Mouse (Mus musculus): ENCODE data around the gene Pld6. TPM values are rescaled to one million over a fixed set of nuclear protein-coding genes. Genes with fewer than 3 reads are reported as not detected.

Pld6 gene
- total and polyA plus RNA-seq, 2 experiments from 2014 or later = 10.9 to 24.6 TPM

DNA sequence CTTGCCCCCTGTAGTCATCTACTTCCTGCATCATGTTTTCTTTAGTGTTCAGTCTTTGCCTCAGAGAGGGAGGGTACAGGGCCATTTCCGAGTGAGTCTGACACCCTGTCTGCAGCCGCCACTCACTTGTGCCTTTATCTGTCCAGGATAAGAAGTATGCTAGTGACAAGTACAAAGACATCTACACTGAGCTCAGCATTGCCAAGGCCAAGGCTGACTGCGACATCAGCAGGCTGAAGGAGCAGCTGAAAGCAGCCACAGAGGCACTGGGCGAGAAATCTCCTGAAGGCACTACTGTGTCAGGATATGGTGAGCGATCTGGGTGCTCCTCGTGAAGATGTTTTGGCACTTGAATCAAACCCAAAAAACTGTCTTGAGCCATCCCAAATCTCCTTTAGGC lies 17.7 kb downstream of the Pld6 start:
- TF ChIP-seq CTCF (IDR thresholded peaks at IDR 0.05; ENCODE audit: low read depth) = no peak
- WGBS = 70% methylated on average over 6 of the region's 6 CpGs
- Histone ChIP-seq H3K4me1 (ENCODE audit: insufficient read depth, low read length) (no peaks in the 10 kb centered on the region), H3K9ac (replicated peaks; ENCODE audit: low read length) (no peak overlapping the region), H3K9me3 (ENCODE audit: low read length) (no peaks in the 10 kb centered on the region), H3K4me2 (ENCODE audit: low read depth, low read length) (no peak overlapping the region), H3K27me3 (ENCODE audit: insufficient read depth, low read length) (no peaks in the 10 kb centered on the region), H3K36me3 (ENCODE audit: insufficient read depth, low read length) (peaks cover 90% of the 10 kb centered on the region), H3K27ac (no peak overlapping the region), H3K4me3 (ENCODE audit: low read length) (no peak overlapping the region)
- ATAC-seq = no peak
- no peak for DNase-seq (ENCODE audit: low spot score)

DNA sequence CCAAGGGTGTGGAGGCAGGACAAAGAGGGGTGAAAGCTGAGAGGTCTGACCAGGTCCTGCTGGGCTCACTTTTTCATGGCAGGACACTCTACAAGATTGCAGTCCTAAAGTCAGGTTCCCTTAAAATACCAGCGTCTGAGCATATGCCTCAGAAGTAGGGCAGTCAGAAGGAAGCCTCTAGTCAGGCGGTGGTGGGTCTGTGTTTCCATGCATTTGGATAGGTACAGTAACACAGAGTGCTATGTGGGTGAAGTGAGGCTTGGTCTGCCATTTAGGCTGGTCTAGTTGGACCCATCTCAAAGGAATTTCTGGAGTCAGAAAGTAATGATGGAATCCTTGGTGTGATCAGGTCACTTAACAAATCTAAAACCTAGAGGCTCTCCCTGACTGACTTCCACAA lies 18.1 kb downstream of the Pld6 start:
- no peak for ATAC-seq
- no peak for TF ChIP-seq CTCF (IDR thresholded peaks at IDR 0.05; ENCODE audit: low read depth)
- Histone ChIP-seq H3K9ac (replicated peaks; ENCODE audit: low read length) (no peak overlapping the region), H3K4me2 (ENCODE audit: low read depth, low read length) (no peak overlapping the region), H3K36me3 (ENCODE audit: insufficient read depth, low read length) (peaks cover 90% of the 10 kb centered on the region), H3K9me3 (ENCODE audit: low read length) (no peaks in the 10 kb centered on the region), H3K4me3 (ENCODE audit: low read length) (no peak overlapping the region), H3K4me1 (ENCODE audit: insufficient read depth, low read length) (no peaks in the 10 kb centered on the region), H3K27ac (no peak overlapping the region), H3K27me3 (ENCODE audit: insufficient read depth, low read length) (no peaks in the 10 kb centered on the region)
- WGBS = 91% methylated on average over 2 of the region's 2 CpGs
- no peak for DNase-seq (ENCODE audit: low spot score)

DNA sequence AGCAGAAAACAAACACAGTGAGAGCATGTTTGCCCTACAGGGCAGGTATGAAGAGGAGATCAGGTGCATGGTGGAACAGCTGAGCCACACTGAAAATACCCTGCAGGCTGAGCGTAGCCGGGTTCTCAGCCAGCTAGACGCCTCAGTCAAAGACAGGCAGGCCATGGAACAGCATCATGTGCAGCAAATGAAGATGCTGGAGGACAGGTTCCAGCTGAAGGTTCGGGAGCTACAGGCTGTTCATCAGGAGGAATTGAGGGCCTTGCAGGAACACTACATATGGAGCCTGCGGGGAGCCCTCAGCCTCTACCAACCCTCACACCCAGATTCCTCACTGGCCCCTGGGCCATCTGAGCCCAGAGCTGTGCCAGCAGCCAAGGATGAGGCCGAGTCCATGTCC lies 26.6 kb downstream of the Pld6 start:
- no peak for ATAC-seq
- H3K4me3 ChIP-seq (ENCODE audit: low read length) = no peak overlapping the region
- no peak for TF ChIP-seq CTCF (IDR thresholded peaks at IDR 0.05; ENCODE audit: low read depth)
- 85% methylated on average over 6 of the region's 6 CpGs for WGBS
- H3K4me1 ChIP-seq (ENCODE audit: insufficient read depth, low read length) = peaks cover 23% of the 10 kb centered on the region
- no peaks in the 10 kb centered on the region for H3K27me3 ChIP-seq (ENCODE audit: insufficient read depth, low read length)
- DNase-seq (ENCODE audit: low spot score) = no peak
- peaks cover 76% of the 10 kb centered on the region for H3K36me3 ChIP-seq (ENCODE audit: insufficient read depth, low read length)
- no peak overlapping the region for H3K27ac ChIP-seq
- no peak overlapping the region for H3K9ac ChIP-seq (replicated peaks; ENCODE audit: low read length)
- H3K9me3 ChIP-seq (ENCODE audit: low read length) = no peaks in the 10 kb centered on the region
- H3K4me2 ChIP-seq (ENCODE audit: low read depth, low read length) = no peak overlapping the region

DNA sequence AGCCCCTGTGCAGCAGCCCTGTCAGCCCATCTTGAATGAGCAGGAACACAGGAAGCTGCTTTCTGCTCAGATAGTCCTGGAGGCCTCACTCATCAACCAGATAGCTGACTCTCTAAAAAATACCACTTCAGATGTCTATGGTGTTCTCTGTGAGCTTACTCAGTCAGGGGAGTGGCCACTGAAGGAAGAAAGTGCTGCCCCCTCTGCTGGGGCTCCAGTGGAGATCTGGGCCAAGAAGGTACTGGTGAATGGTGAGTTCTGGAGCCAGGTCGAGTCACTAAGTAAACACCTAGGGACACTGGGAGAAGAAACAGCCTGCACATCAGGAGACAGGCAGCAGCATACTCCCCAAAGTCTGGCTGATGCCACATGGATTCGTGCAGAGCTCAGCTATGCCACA lies 27.8 kb downstream of the Pld6 start:
- WGBS = 77% methylated on average over 2 of the region's 2 CpGs
- Histone ChIP-seq H3K4me3 (ENCODE audit: low read length) (no peak overlapping the region), H3K27me3 (ENCODE audit: insufficient read depth, low read length) (no peaks in the 10 kb centered on the region), H3K27ac (peak overlapping the region; percentile 74), H3K36me3 (ENCODE audit: insufficient read depth, low read length) (peaks cover 76% of the 10 kb centered on the region), H3K9me3 (ENCODE audit: low read length) (no peaks in the 10 kb centered on the region), H3K4me1 (ENCODE audit: insufficient read depth, low read length) (peaks cover 23% of the 10 kb centered on the region), H3K4me2 (ENCODE audit: low read depth, low read length) (no peak overlapping the region), H3K9ac (replicated peaks; ENCODE audit: low read length) (no peak overlapping the region)
- DNase-seq (ENCODE audit: low spot score) (no peak), ATAC-seq (no peak)
- no peak for TF ChIP-seq CTCF (IDR thresholded peaks at IDR 0.05; ENCODE audit: low read depth)

DNA sequence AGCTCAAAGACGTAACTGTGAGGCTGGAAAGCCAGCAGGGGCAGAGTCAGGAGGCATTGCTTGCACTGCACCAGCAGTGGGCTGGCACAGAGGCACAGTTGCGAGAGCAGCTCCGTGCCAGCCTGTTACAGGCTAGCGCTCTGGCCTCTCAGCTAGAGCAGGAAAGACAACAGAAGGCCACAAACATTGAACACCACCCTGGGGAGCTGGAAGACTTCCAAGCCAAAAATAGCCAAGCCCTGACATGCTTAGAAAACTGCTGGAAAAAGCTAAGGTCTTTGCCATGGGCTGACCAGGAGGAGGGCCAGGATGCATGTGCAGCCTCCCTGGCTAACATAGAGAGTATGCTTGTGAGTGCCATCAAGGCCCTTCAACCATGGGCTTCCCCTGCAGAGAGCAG lies 28.3 kb downstream of the Pld6 start:
- peaks cover 76% of the 10 kb centered on the region for H3K36me3 ChIP-seq (ENCODE audit: insufficient read depth, low read length)

DNA sequence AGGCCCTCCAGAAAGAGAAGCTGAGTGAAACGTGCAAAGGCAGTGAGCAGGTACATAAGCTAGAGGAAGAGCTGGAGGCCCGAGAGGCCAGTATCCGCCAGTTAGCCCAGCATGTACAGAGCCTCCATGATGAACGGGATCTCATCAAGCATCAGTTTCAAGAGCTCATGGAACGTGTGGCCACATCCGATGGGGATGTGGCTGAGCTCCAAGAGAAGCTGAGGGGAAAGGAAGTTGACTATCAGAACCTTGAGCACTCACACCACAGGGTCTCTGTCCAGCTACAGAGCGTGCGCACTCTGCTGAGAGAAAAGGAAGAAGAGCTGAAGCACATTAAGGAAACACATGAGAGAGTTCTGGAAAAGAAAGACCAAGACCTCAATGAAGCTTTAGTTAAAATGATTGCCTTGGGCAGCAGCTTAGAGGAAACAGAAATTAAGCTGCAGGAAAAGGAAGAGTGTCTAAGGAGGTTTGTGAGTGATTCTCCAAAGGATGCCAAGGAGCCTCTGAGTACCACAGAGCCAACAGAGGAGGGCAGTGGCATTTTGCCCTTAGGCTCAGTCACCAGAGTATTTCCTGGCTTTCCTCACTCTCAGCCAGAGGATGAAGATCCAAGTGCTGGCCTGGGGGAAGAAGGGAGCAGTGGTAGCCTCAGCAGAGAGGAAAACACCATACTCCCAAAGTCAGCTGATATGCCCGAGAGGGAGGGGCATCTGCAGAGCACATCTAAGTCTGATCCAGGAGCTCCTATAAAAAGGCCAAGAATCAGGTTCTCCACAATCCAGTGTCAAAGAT lies 29.1 kb downstream of the Pld6 start:
- Histone ChIP-seq H3K27ac (peak overlapping the region; percentile 74), H3K4me1 (ENCODE audit: insufficient read depth, low read length) (peaks cover 23% of the 10 kb centered on the region), H3K36me3 (ENCODE audit: insufficient read depth, low read length) (peaks cover 70% of the 10 kb centered on the region), H3K27me3 (ENCODE audit: insufficient read depth, low read length) (no peaks in the 10 kb centered on the region), H3K4me2 (ENCODE audit: low read depth, low read length) (no peak overlapping the region), H3K9ac (replicated peaks; ENCODE audit: low read length) (no peak overlapping the region), H3K9me3 (ENCODE audit: low read length) (no peaks in the 10 kb centered on the region), H3K4me3 (ENCODE audit: low read length) (no peak overlapping the region)
- no peak for TF ChIP-seq CTCF (IDR thresholded peaks at IDR 0.05; ENCODE audit: low read depth)
- WGBS = 69% methylated on average over 9 of the region's 9 CpGs
- peak; percentile 13 for DNase-seq (ENCODE audit: low spot score)
- no peak; the same call in 1 of the 2 replicates for ATAC-seq

More for the DNA sequence above, 28.3 kb downstream of the Pld6 start:
- ATAC-seq (peak; percentile 94), DNase-seq (ENCODE audit: low spot score) (peak; percentile 89)
- H3K9ac ChIP-seq (replicated peaks; ENCODE audit: low read length) = no peak overlapping the region
- no peaks in the 10 kb centered on the region for H3K9me3 ChIP-seq (ENCODE audit: low read length)
- H3K4me2 ChIP-seq (ENCODE audit: low read depth, low read length) = no peak overlapping the region
- TF ChIP-seq CTCF (IDR thresholded peaks at IDR 0.05; ENCODE audit: low read depth) = peak; percentile 45
- peaks cover 23% of the 10 kb centered on the region for H3K4me1 ChIP-seq (ENCODE audit: insufficient read depth, low read length)
- 29% methylated on average over 4 of the region's 4 CpGs for WGBS
- no peaks in the 10 kb centered on the region for H3K27me3 ChIP-seq (ENCODE audit: insufficient read depth, low read length)
- no peak overlapping the region for H3K4me3 ChIP-seq (ENCODE audit: low read length)
- H3K27ac ChIP-seq = peak overlapping the region; percentile 74

DNA sequence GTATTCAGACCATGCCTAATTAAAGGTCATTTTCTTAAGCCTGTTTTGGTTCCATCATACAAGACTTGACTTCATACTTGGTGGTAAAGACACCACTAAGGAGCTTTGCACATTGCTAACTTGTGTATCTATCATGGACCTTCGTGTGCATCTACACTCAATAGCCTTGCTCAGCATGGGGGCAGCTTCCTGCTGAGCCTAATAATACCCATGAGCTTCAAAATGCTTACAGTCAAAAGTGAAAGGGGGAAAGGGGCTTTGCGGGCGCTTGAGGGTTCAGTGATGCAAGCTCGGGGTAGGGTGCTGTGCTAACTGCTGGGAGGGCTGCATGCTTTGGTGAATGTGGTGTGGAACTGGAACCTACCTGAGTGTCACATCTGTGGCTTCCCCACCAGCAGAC lies 31.1 kb downstream of the Pld6 start:
- no peak for TF ChIP-seq CTCF (IDR thresholded peaks at IDR 0.05; ENCODE audit: low read depth)
- ATAC-seq (no peak), DNase-seq (ENCODE audit: low spot score) (no peak)
- no peaks in the 10 kb centered on the region for H3K9me3 ChIP-seq (ENCODE audit: low read length)
- H3K9ac ChIP-seq (replicated peaks; ENCODE audit: low read length) = no peak overlapping the region
- H3K4me1 ChIP-seq (ENCODE audit: insufficient read depth, low read length) = peaks cover 23% of the 10 kb centered on the region
- no peak overlapping the region for H3K4me2 ChIP-seq (ENCODE audit: low read depth, low read length)
- 54% methylated on average over 4 of the region's 4 CpGs for WGBS
- H3K27me3 ChIP-seq (ENCODE audit: insufficient read depth, low read length) = no peaks in the 10 kb centered on the region
- H3K36me3 ChIP-seq (ENCODE audit: insufficient read depth, low read length) = peaks cover 76% of the 10 kb centered on the region
- H3K4me3 ChIP-seq (ENCODE audit: low read length) = no peak overlapping the region
- no peak overlapping the region for H3K27ac ChIP-seq

All from hindbrain, postnatal 0 days (tissue).